Comparison of ENCODE assay signal across 19 mouse cellular contexts in the genomic region with DNA sequence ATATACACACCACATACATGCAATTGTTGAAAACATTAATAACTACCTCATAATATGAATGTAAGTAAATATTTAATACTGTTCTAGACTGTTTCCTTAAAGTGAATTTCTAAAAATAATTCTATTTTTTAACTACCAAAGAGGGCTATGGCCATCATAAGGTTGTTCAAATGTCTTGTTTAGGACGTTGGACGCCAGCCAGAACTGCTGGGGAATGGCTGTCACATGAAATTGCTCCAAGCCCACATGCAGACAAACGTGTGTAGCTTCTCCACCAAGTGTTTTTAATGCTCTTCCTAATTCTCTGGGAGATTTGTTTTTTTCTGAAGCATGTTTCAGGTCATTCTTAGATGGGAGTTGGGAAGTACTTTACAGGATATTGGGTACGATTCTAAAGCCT. TPM values are rescaled to one million over a fixed set of nuclear protein-coding genes. Genes with fewer than 3 reads are reported as not detected.
DNase-seq lines count a peak whose midpoint lies in the region; ATAC-seq and TF ChIP-seq lines count a peak whose summit lies in the region.
"Had no signal": no experiment of that assay in that cellular context is flagged by ENCODE, and none has a peak within 500 bp of the region (broad histone marks: within the 10 kb centered on the region; RNA-seq: fewer than 3 reads in every experiment).

No protein-coding gene starts in this region.

- no peak overlapping the region for H3K4me3 ChIP-seq in forebrain, postnatal 0 days (ENCODE audit: low read depth, low read length)
- no peak overlapping the region for H3K4me3 ChIP-seq in forebrain, embryonic 16.5 days (replicated peaks; ENCODE audit: low read length)
- no peak overlapping the region for H3K4me3 ChIP-seq in heart, postnatal 0 days (ENCODE audit: low read depth, low read length)
- H3K4me3 ChIP-seq in heart, embryonic 12.5 days = no peak overlapping the region
- H3K4me3 ChIP-seq: forebrain, embryonic 13.5 days; hindbrain, embryonic 12.5 days; limb, embryonic 15.5 days; midbrain, embryonic 12.5 days; neural tube, embryonic 15.5 days had no signal

- no peak overlapping the region for H3K4me2 ChIP-seq in forebrain, postnatal 0 days (ENCODE audit: low read depth)
- no peak overlapping the region for H3K4me2 ChIP-seq in forebrain, embryonic 16.5 days (ENCODE audit: low read length)
- H3K4me2 ChIP-seq in heart, postnatal 0 days (ENCODE audit: low read depth, low read length) = no peak overlapping the region
- H3K4me2 ChIP-seq in heart, embryonic 12.5 days = no peak overlapping the region
- H3K4me2 ChIP-seq: forebrain, embryonic 13.5 days; hindbrain, embryonic 12.5 days; limb, embryonic 15.5 days; midbrain, embryonic 12.5 days; neural tube, embryonic 15.5 days had no signal

- H3K9me3 ChIP-seq in forebrain, postnatal 0 days (ENCODE audit: low read length) = no peaks in the 10 kb centered on the region
- H3K9me3 ChIP-seq in forebrain, embryonic 16.5 days (ENCODE audit: control insufficient read depth, low read length) = no peaks in the 10 kb centered on the region
- no peaks in the 10 kb centered on the region for H3K9me3 ChIP-seq in heart, postnatal 0 days (replicated peaks; ENCODE audit: control insufficient read depth, low read length)
- H3K9me3 ChIP-seq in heart, embryonic 12.5 days (replicated peaks) = no peaks in the 10 kb centered on the region
- H3K9me3 ChIP-seq: forebrain, embryonic 13.5 days; hindbrain, embryonic 12.5 days; limb, embryonic 15.5 days; midbrain, embryonic 12.5 days; neural tube, embryonic 15.5 days had no signal

- DNase-seq in forebrain, postnatal 0 days = no peak
- peak; percentile 55 for DNase-seq in heart, postnatal 0 days (ENCODE audit: low spot score)
- peak; percentile 49 for DNase-seq in kidney, postnatal 10 days
- no peak for DNase-seq in kidney, adult 9 months
- DNase-seq in retina, postnatal 1 day = peak; percentile 12
- no peak for DNase-seq in retina, embryonic 14.5 days (ENCODE audit: low spot score)
- DNase-seq: adrenal gland, postnatal 14 days; cerebellum, adult 2 months; kidney, adult 8-10 months; layer of hippocampus, adult 9-11 months had no signal

- TF ChIP-seq EP300 in heart, postnatal 0 days (IDR thresholded peaks at IDR 0.05; ENCODE audit: low read depth) = no peak

- peaks cover 15% of the 10 kb centered on the region for H3K4me1 ChIP-seq in forebrain, postnatal 0 days (ENCODE audit: insufficient read depth)
- H3K4me1 ChIP-seq in forebrain, embryonic 16.5 days (replicated peaks; ENCODE audit: control insufficient read depth, insufficient read depth, low read length) = peaks cover 29% of the 10 kb centered on the region
- H3K4me1 ChIP-seq in heart, postnatal 0 days (ENCODE audit: control insufficient read depth, insufficient read depth) = peaks cover 77% of the 10 kb centered on the region
- H3K4me1 ChIP-seq in heart, embryonic 12.5 days (replicated peaks) = peaks cover 70% of the 10 kb centered on the region

- H3K27ac ChIP-seq in forebrain, postnatal 0 days (ENCODE audit: low read depth, low read length) = no peak overlapping the region
- H3K27ac ChIP-seq in forebrain, embryonic 16.5 days (ENCODE audit: low read length) = no peak overlapping the region
- peak overlapping the region; percentile 55 for H3K27ac ChIP-seq in heart, postnatal 0 days (ENCODE audit: low read depth)
- H3K27ac ChIP-seq in heart, embryonic 12.5 days (ENCODE audit: poor library complexity, severe bottlenecking) = no peak overlapping the region
- H3K27ac ChIP-seq: forebrain, embryonic 13.5 days; hindbrain, embryonic 12.5 days; limb, embryonic 15.5 days; liver, embryonic 14.5 days; midbrain, embryonic 12.5 days; neural tube, embryonic 15.5 days had no signal

- no peak for ATAC-seq in forebrain, postnatal 0 days
- no peak for ATAC-seq in forebrain, embryonic 16.5 days
- no peak for ATAC-seq in heart, postnatal 0 days (ENCODE audit: insufficient read depth, low read depth)
- no peak for ATAC-seq in heart, embryonic 12.5 days (ENCODE audit: insufficient number of reproducible peaks, low FRiP score)
- ATAC-seq: forebrain, embryonic 13.5 days; lung, postnatal 0 days had no signal

- no peaks in the 10 kb centered on the region for H3K36me3 ChIP-seq in forebrain, postnatal 0 days (ENCODE audit: insufficient read depth)
- H3K36me3 ChIP-seq in forebrain, embryonic 16.5 days (ENCODE audit: control insufficient read depth, insufficient read depth) = no peaks in the 10 kb centered on the region
- H3K36me3 ChIP-seq in heart, postnatal 0 days (replicated peaks; ENCODE audit: control insufficient read depth, insufficient read depth, low read length) = peaks cover under 1% of the 10 kb centered on the region; the same call in 1 of the 2 replicates
- H3K36me3 ChIP-seq in heart, embryonic 12.5 days = 0 out of 2 replicates have a peak, but pooled peaks cover under 1% of the 10 kb centered on the region
- H3K36me3 ChIP-seq: hindbrain, embryonic 12.5 days; limb, embryonic 15.5 days; midbrain, embryonic 12.5 days; neural tube, embryonic 15.5 days had no signal

- H3K27me3 ChIP-seq in forebrain, postnatal 0 days (ENCODE audit: insufficient read depth, low read length) = no peaks in the 10 kb centered on the region
- H3K27me3 ChIP-seq in forebrain, embryonic 16.5 days (replicated peaks; ENCODE audit: control insufficient read depth, insufficient read depth, low read length) = no peaks in the 10 kb centered on the region
- no peaks in the 10 kb centered on the region for H3K27me3 ChIP-seq in heart, postnatal 0 days (ENCODE audit: control insufficient read depth, insufficient read depth, low read length)
- H3K27me3 ChIP-seq in heart, embryonic 12.5 days (replicated peaks) = no peaks in the 10 kb centered on the region
- H3K27me3 ChIP-seq: forebrain, embryonic 13.5 days; hindbrain, embryonic 12.5 days; limb, embryonic 15.5 days; midbrain, embryonic 12.5 days; neural tube, embryonic 15.5 days had no signal

- 66% methylated on average over 4 of the region's 4 CpGs for WGBS in forebrain, postnatal 0 days
- WGBS in forebrain, embryonic 16.5 days = 73% methylated on average over 4 of the region's 4 CpGs
- WGBS in heart, postnatal 0 days = 35% methylated on average over 4 of the region's 4 CpGs
- 64% methylated on average over 4 of the region's 4 CpGs for WGBS in heart, embryonic 12.5 days

- TF ChIP-seq CTCF in forebrain, postnatal 0 days (IDR thresholded peaks at IDR 0.05; ENCODE audit: low read depth) = no peak
- no peak for TF ChIP-seq CTCF in heart, postnatal 0 days (IDR thresholded peaks at IDR 0.05; ENCODE audit: low read depth)

- H3K9ac ChIP-seq in forebrain, postnatal 0 days = 0 out of 2 replicates have a peak overlapping the region, but pooled peaks have one; percentile 6
- H3K9ac ChIP-seq in forebrain, embryonic 16.5 days (replicated peaks; ENCODE audit: low read depth, low read length) = no peak overlapping the region
- no peak overlapping the region for H3K9ac ChIP-seq in heart, postnatal 0 days (replicated peaks; ENCODE audit: low read depth, low read length)
- no peak overlapping the region for H3K9ac ChIP-seq in heart, embryonic 12.5 days
- H3K9ac ChIP-seq: forebrain, embryonic 13.5 days; hindbrain, embryonic 12.5 days; limb, embryonic 15.5 days; liver, embryonic 14.5 days; midbrain, embryonic 12.5 days; neural tube, embryonic 15.5 days had no signal

RNA-seq across cellular contexts. Expression of gene Nrp1, which starts 55.0 kb away (rescaled TPM):
- 79.9 and 93.3 TPM in 2 replicates for total RNA-seq in forebrain, postnatal 0 days (2014; rRNA removed)
- 49.0 and 87.1 TPM in 2 replicates for polyA plus RNA-seq in forebrain, postnatal 0 days (2015; fragmentation: Nextera tagmentation; extraction: Ambion mirVana)
- polyA plus RNA-seq in forebrain, embryonic 16.5 days (2015; fragmentation: Nextera tagmentation; extraction: Ambion mirVana) = 143 and 164 TPM in 2 replicates
- 122 and 126 TPM in 2 replicates for total RNA-seq in heart, postnatal 0 days (2014; rRNA removed; ENCODE audit: low replicate concordance)
- 90.5 TPM in 2 replicates for polyA plus RNA-seq in heart, postnatal 0 days (2015; fragmentation: Nextera tagmentation; extraction: Ambion mirVana)
- 135 and 138 TPM in 2 replicates for polyA plus RNA-seq in heart, embryonic 12.5 days (2016; fragmentation: Nextera tagmentation; extraction: Ambion mirVana)

Comparison
In these comparisons a context has a peak if more than half of its experiments do, and no peak if none do; other contexts are left out.
1. DNase-seq: peak in heart, postnatal 0 days (single experiment), kidney, postnatal 10 days (single experiment) and retina, postnatal 1 day (single experiment); none in forebrain, postnatal 0 days (single experiment), kidney, adult 9 months (single experiment) and retina, embryonic 14.5 days (single experiment).